Mouse (Mus musculus) midbrain, embryonic 11.5 days (tissue): ENCODE data around the gene Scn1a. TPM values are rescaled to one million over a fixed set of nuclear protein-coding genes. Genes with fewer than 3 reads are reported as not detected.

Source experiments
- ATAC-seq: fragments of 200-750 bp; cut with Nextera tagmentation; 2 replicates; pipeline ENCODE4 v1.8.0; 2017; ENCODE audit warnings: moderate TSS enrichment, moderate library complexity; ENCODE audit not compliant: low FRiP score
- DNase-seq: peaks from one replicate; pipeline ENCODE4 v3.0.0; 2015; ENCODE audit warnings: low spot score; ENCODE audit errors: missing footprints
- H3K27ac ChIP-seq: fragments of 300-500 bp; sonication (generic); 2 replicates; pipeline ENCODE4 v1.5.1; 2014; ENCODE audit warnings: low read depth, low read length
- H3K27me3 ChIP-seq: fragments of 300-500 bp; sonication (generic); 2 replicates; pipeline ENCODE4 v1.6.1; 2014; ENCODE audit warnings: mild to moderate bottlenecking, low read length, moderate library complexity, mixed read lengths; ENCODE audit not compliant: control insufficient read depth, insufficient read depth
- H3K36me3 ChIP-seq: fragments of 300-500 bp; sonication (generic); 2 replicates; pipeline ENCODE4 v1.6.1; 2014; ENCODE audit warnings: mild to moderate bottlenecking, low read length, moderate library complexity, mixed read lengths; ENCODE audit not compliant: control insufficient read depth, insufficient read depth
- H3K4me1 ChIP-seq: fragments of 300-500 bp; sonication (generic); 2 replicates; pipeline ENCODE4 v1.6.1; 2014; ENCODE audit warnings: low read length; ENCODE audit not compliant: control insufficient read depth, insufficient read depth
- H3K4me2 ChIP-seq: fragments of 300-500 bp; sonication (generic); 2 replicates; pipeline ENCODE4 v1.6.1; 2014; ENCODE audit warnings: mild to moderate bottlenecking, moderate library complexity
- H3K4me3 ChIP-seq: fragments of 300-500 bp; sonication (generic); 2 replicates; pipeline ENCODE4 v1.5.1; 2014; ENCODE audit warnings: low read depth, low read length
- H3K9ac ChIP-seq: fragments of 300-500 bp; sonication (generic); 2 replicates; pipeline ENCODE4 v1.6.1; 2014; ENCODE audit warnings: low read length
- H3K9me3 ChIP-seq: fragments of 300-500 bp; sonication (generic); 2 replicates; pipeline ENCODE4 v1.6.1; 2016; ENCODE audit warnings: low read length; ENCODE audit not compliant: control insufficient read depth
- WGBS: fragments of 180-500 bp; shearing (Covaris S2); extraction: QIAGEN DNeasy Blood & Tissue Kit; methylation state at CpG from one replicate; pipeline ENCODE4 v1.1.7; 2014; 5-methylcytosine and 5-hydroxymethylcytosine counted together
- polyA plus RNA-seq: library from polyadenylated mRNA; unstranded; fragments of >200 nt; fragmentation: Nextera tagmentation; extraction: Ambion mirVana; gene quantifications from 2 replicates; pipeline ENCODE4 v1.2.1, GENCODE M21; 2014

Scn1a gene
- polyA plus RNA-seq, 1 experiment from 2014 or later, result 1.8 TPM

- ATAC-seq (no peak), DNase-seq (no peak)
- Histone ChIP-seq H3K36me3 (no peaks in the 10 kb centered on the region), H3K9ac (no peak overlapping the region), H3K4me2 (no peak overlapping the region), H3K9me3 (no peaks in the 10 kb centered on the region), H3K4me1 (no peaks in the 10 kb centered on the region), H3K27me3 (no peaks in the 10 kb centered on the region), H3K27ac (no peak overlapping the region), H3K4me3 (no peak overlapping the region)
- 79% methylated on average over 6 of the region's 6 CpGs for WGBS
Measured at GRCm38 (mm10) chr2:66336396-66336795, 104.2 kb downstream of the Scn1a start.

GRCm38 (mm10) chr2:66272551-66272950 lies 168.1 kb downstream of the Scn1a start:
- Histone ChIP-seq H3K9me3 (no peaks in the 10 kb centered on the region), H3K4me2 (no peak overlapping the region), H3K9ac (no peak overlapping the region), H3K36me3 (no peaks in the 10 kb centered on the region), H3K27me3 (no peaks in the 10 kb centered on the region), H3K4me3 (no peak overlapping the region), H3K27ac (no peak overlapping the region), H3K4me1 (no peaks in the 10 kb centered on the region)
- no peak for DNase-seq
- 88% methylated on average over 3 of the region's 3 CpGs for WGBS
- no peak for ATAC-seq

GRCm38 (mm10) chr2:66256220-66257131 lies 184.2 kb downstream of the Scn1a start, which contains the start of gene Ttc21b:
TSS of gene Ttc21b (minus strand) at chr2:66256617.
- H3K9me3 ChIP-seq, result no peaks in the 10 kb centered on the region
- H3K36me3 ChIP-seq, result peaks cover under 1% of the 10 kb centered on the region
- peak within 1 kb of the TSS; percentile 61 for H3K4me2 ChIP-seq
- peak within 1 kb of the TSS; percentile 75 for H3K9ac ChIP-seq
- peak within 1 kb of the TSS; percentile 1; the same call in 1 of the 2 replicates for H3K27ac ChIP-seq
- WGBS, result under 1% methylated on average over 56 of the region's 56 CpGs
- peak within 1 kb of the TSS; percentile 65 for H3K4me3 ChIP-seq
- H3K4me1 ChIP-seq, result peaks cover 5% of the 10 kb centered on the region
- ATAC-seq (peak; percentile 99), DNase-seq (peak; percentile 99)
- H3K27me3 ChIP-seq, result no peaks in the 10 kb centered on the region

GRCm38 (mm10) chr2:66244013-66244412 lies 196.6 kb downstream of the Scn1a start:
- WGBS, result 93% methylated on average over 1 of the region's 1 CpGs
- Histone ChIP-seq H3K9me3 (no peaks in the 10 kb centered on the region), H3K27ac (no peak overlapping the region), H3K9ac (no peak overlapping the region), H3K4me2 (no peak overlapping the region), H3K27me3 (no peaks in the 10 kb centered on the region), H3K4me1 (no peaks in the 10 kb centered on the region), H3K4me3 (no peak overlapping the region), H3K36me3 (peaks cover 3% of the 10 kb centered on the region; the same call in 1 of the 2 replicates)
- ATAC-seq, result no peak
- DNase-seq, result peak; percentile 6

GRCm38 (mm10) chr2:66240334-66240733 lies 200.3 kb downstream of the Scn1a start:
- H3K4me1 ChIP-seq, result no peaks in the 10 kb centered on the region
- H3K27ac ChIP-seq, result no peak overlapping the region
- no peaks in the 10 kb centered on the region for H3K9me3 ChIP-seq
- 97% methylated on average over 1 of the region's 1 CpGs for WGBS
- H3K36me3 ChIP-seq, result peaks cover 6% of the 10 kb centered on the region; the same call in 1 of the 2 replicates
- H3K27me3 ChIP-seq, result no peaks in the 10 kb centered on the region
- DNase-seq (no peak), ATAC-seq (no peak)
- H3K4me2 ChIP-seq, result no peak overlapping the region
- no peak overlapping the region for H3K9ac ChIP-seq
- no peak overlapping the region for H3K4me3 ChIP-seq

- Histone ChIP-seq H3K9me3 (no peaks in the 10 kb centered on the region), H3K27ac (no peak overlapping the region), H3K27me3 (no peaks in the 10 kb centered on the region), H3K4me2 (no peak overlapping the region), H3K4me3 (no peak overlapping the region), H3K4me1 (no peaks in the 10 kb centered on the region), H3K9ac (no peak overlapping the region), H3K36me3 (peaks cover 7% of the 10 kb centered on the region; the same call in 1 of the 2 replicates)
- DNase-seq, result peak; percentile 67
- 94% methylated on average over 5 of the region's 5 CpGs for WGBS
- ATAC-seq, result no peak
Measured at GRCm38 (mm10) chr2:66238886-66239285, 201.8 kb downstream of the Scn1a start.

- H3K9me3 ChIP-seq, result no peaks in the 10 kb centered on the region
- no peaks in the 10 kb centered on the region for H3K4me1 ChIP-seq
- H3K36me3 ChIP-seq, result no peaks in the 10 kb centered on the region
- no peak overlapping the region for H3K9ac ChIP-seq
- ATAC-seq (no peak), DNase-seq (no peak)
- no peak overlapping the region for H3K27ac ChIP-seq
- H3K4me2 ChIP-seq, result no peak overlapping the region
- no peak overlapping the region for H3K4me3 ChIP-seq
- 92% methylated on average over 7 of the region's 7 CpGs for WGBS
- no peaks in the 10 kb centered on the region for H3K27me3 ChIP-seq
Measured at GRCm38 (mm10) chr2:66220954-66221353, 219.7 kb downstream of the Scn1a start.

Other genes with a start within 250 kb of the Scn1a start
- 15.1 and 17.4 TPM in 2 replicates for gene Ttc21b, start 184.2 kb downstream of the Scn1a start, polyA plus RNA-seq
- gene Scn9a, start 194.1 kb upstream of the Scn1a start, polyA plus RNA-seq, result 2.0 and 2.2 TPM in 2 replicates